Comparison of ENCODE assay signal across 9 mouse cellular contexts in genomic region chr2:35044956-35045355, GRCm38 (mm10). TPM values are rescaled to one million over a fixed set of nuclear protein-coding genes. Genes with fewer than 3 reads are reported as not detected.
A peak's percentile ranks its signal among the peaks of the same experiment; 100 is the strongest.
DNase-seq lines count a peak whose midpoint lies in the region; ATAC-seq and TF ChIP-seq lines count a peak whose summit lies in the region.
"Had no signal": no experiment of that assay in that cellular context is flagged by ENCODE, and none has a peak within 500 bp of the region (broad histone marks: within the 10 kb centered on the region; RNA-seq: fewer than 3 reads in every experiment).

No protein-coding gene starts in this region.

- H3K4me2 ChIP-seq in kidney, embryonic 15.5 days, result no peak overlapping the region
- H3K4me2 ChIP-seq: stomach, embryonic 15.5 days had no signal

- no peaks in the 10 kb centered on the region for H3K27me3 ChIP-seq in kidney, embryonic 15.5 days
- H3K27me3 ChIP-seq in E14TG2a.4 (ENCODE audit: insufficient read depth, low read length), result peaks cover 4% of the 10 kb centered on the region
- H3K27me3 ChIP-seq: stomach, embryonic 15.5 days had no signal

- no peak overlapping the region for H3K9ac ChIP-seq in kidney, embryonic 15.5 days
- H3K9ac ChIP-seq: stomach, embryonic 15.5 days had no signal

- 0 out of 2 replicates have a peak, but pooled peaks cover 5% of the 10 kb centered on the region for H3K9me3 ChIP-seq in kidney, embryonic 15.5 days (replicated peaks)
- no peaks in the 10 kb centered on the region for H3K9me3 ChIP-seq in E14TG2a.4 (ENCODE audit: low read length)
- H3K9me3 ChIP-seq: stomach, embryonic 15.5 days had no signal

- ATAC-seq in kidney, embryonic 15.5 days (replicated peaks; ENCODE audit: low FRiP score), result no peak
- ATAC-seq in monocyte, adult 5-6 weeks (replicated peaks; ENCODE audit: insufficient number of reproducible peaks, low FRiP score, low TSS enrichment, poor library complexity, severe bottlenecking), result peak; percentile 80; the same call in 1 of the 2 replicates

- peak; percentile 17 to 29 for DNase-seq in kidney, adult 8-10 months
- peak; percentile 76 for DNase-seq in adipocyte (ENCODE audit: low spot score)
- peak; percentile 10 to 17 for DNase-seq in heart, postnatal 36 days
- no peak for DNase-seq in frontal cortex, postnatal 14 days (ENCODE audit: low spot score in 2 of 2)
- DNase-seq in gastrocnemius, postnatal 10 days, result no peak

- H3K4me1 ChIP-seq in kidney, embryonic 15.5 days, result no peaks in the 10 kb centered on the region
- H3K4me1 ChIP-seq in E14TG2a.4 (replicated peaks; ENCODE audit: low read depth, low read length), result no peaks in the 10 kb centered on the region; the same call in 1 of the 2 replicates
- H3K4me1 ChIP-seq: stomach, embryonic 15.5 days had no signal

- 72% methylated on average over 2 of the region's 2 CpGs for WGBS in kidney, embryonic 15.5 days

- H3K4me3 ChIP-seq in kidney, embryonic 15.5 days (replicated peaks), result no peak overlapping the region
- H3K4me3 ChIP-seq in E14TG2a.4 (replicated peaks; ENCODE audit: low read length), result no peak overlapping the region
- H3K4me3 ChIP-seq: stomach, embryonic 15.5 days had no signal

- no peak overlapping the region for H3K27ac ChIP-seq in kidney, embryonic 15.5 days
- H3K27ac ChIP-seq: stomach, embryonic 15.5 days had no signal

- peak; percentile 73 for TF ChIP-seq CTCF in E14TG2a.4 (conservative IDR thresholded peaks at IDR 0.05; ENCODE audit: low read length)

- intact Hi-C loops in heart, postnatal 36 days (cut with DNase I), result loop anchor here (5.0 to 10.0 kb wide), 2 partner anchors 62 to 230 kb away; partner anchors contain the start of gene Cntrl

- H3K36me3 ChIP-seq in kidney, embryonic 15.5 days, result no peaks in the 10 kb centered on the region
- H3K36me3 ChIP-seq in E14TG2a.4 (ENCODE audit: insufficient read depth, low read length), result no peaks in the 10 kb centered on the region
- H3K36me3 ChIP-seq: stomach, embryonic 15.5 days had no signal

RNA-seq across cellular contexts. Expression of gene Hc, which starts 16.3 kb away (rescaled TPM):
- polyA plus RNA-seq in kidney, embryonic 15.5 days (2015; fragmentation: Nextera tagmentation; extraction: Ambion mirVana), result 0.67 and 1.5 TPM in 2 replicates
- total RNA-seq in heart, postnatal 36 days (2021), result not detected
- 0.57 TPM in 1 of 3 replicates, not detected in the others for total RNA-seq in monocyte, adult 5-6 weeks (2017)
- total RNA-seq in gastrocnemius, postnatal 10 days (2021), result under 1 TPM in 1 of 2 experiments, not detected in 1; 0.18 TPM

RNA-seq across cellular contexts. Expression of gene AI182371, which starts 56.4 kb away (rescaled TPM):
- 0.58 and 1.2 TPM in 2 replicates for polyA plus RNA-seq in kidney, embryonic 15.5 days (2015; fragmentation: Nextera tagmentation; extraction: Ambion mirVana)
- under 1 TPM in 1 of 2 experiments, not detected in 1; 0.27 TPM for total RNA-seq in heart, postnatal 36 days (2021)
- total RNA-seq in monocyte, adult 5-6 weeks (2017), result 0.21 to 1.3 TPM in 2 of 3 replicates, not detected in the other
- under 1 TPM in 1 of 2 experiments, not detected in 1; 0.38 TPM for total RNA-seq in gastrocnemius, postnatal 10 days (2021)

Comparison
In these comparisons a context has a peak if more than half of its experiments do, and no peak if none do; other contexts are left out.
1. DNase-seq: peak in kidney, adult 8-10 months (2 of 2), adipocyte (single experiment) and heart, postnatal 36 days (2 of 2); none in frontal cortex, postnatal 14 days (0 of 2) and gastrocnemius, postnatal 10 days (single experiment).